Mouse (Mus musculus) thymus, adult 2 months (tissue): Measurements from ENCODE around the gene Pla2g4c.

Experiments used
- CTCF ChIP-seq: fragments of 200-500 bp; IDR thresholded peaks from 2 replicates; pipeline ENCODE4 v1.5.1; 2012; ENCODE audit warnings: mild to moderate bottlenecking, control low read depth, low read length, moderate library complexity, borderline replicate concordance; ENCODE audit not compliant: control insufficient read depth, poor library complexity, insufficient read depth; ENCODE audit errors: extremely low read depth
- POLR2A ChIP-seq: fragments of 200-500 bp; IDR thresholded peaks from 2 replicates; pipeline ENCODE4 v1.6.1; 2012; ENCODE audit warnings: mild to moderate bottlenecking, low read length, control low read depth, moderate library complexity; ENCODE audit not compliant: control insufficient read depth, poor library complexity, insufficient read depth; ENCODE audit errors: extremely low read depth

DNA sequence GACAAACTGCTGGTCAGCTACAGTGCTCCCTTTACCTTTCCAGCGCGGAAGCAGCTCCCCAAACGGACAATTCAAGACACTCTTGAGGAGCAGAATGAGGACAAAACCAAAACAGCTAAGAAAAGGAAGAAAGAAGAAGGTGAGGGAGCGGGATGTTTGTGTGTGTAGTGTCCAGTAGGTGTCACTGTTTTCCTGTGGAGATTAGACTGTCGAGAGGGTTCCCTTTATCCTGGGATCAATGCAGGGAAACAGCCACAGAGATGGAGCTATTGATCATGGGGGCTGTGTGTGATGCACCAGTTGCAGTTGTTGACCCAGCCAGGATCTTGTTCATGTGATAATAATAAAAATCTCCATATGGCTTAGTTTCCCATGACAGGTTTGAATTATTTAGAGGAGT lies 35.8 kb upstream of the Pla2g4c start:
- TF ChIP-seq CTCF (no peak), POLR2A (no peak)
